Mouse (Mus musculus) heart, postnatal 0 days (tissue): ENCODE data around the gene Urod. TPM values are rescaled to one million over a fixed set of nuclear protein-coding genes. Genes with fewer than 3 reads are reported as not detected.

Experiments
- ATAC-seq: fragments of 200-750 bp; cut with Nextera tagmentation; 2 replicates; pipeline ENCODE4 v1.8.0; 2017; ENCODE audit warnings: low read depth, moderate number of reproducible peaks, moderate library complexity; ENCODE audit not compliant: insufficient read depth
- DNase-seq: peaks from one replicate; pipeline ENCODE4 v3.0.0-alpha.2; 2016; ENCODE audit warnings: low spot score
- H3K27ac ChIP-seq: fragments of 300-500 bp; sonication (generic); 2 replicates; pipeline ENCODE4 v1.5.1; 2014; ENCODE audit warnings: low read depth, mild to moderate bottlenecking
- H3K27me3 ChIP-seq: fragments of 300-500 bp; sonication (generic); 2 replicates; pipeline ENCODE4 v1.6.1; 2014; ENCODE audit warnings: low read length, mixed read lengths; ENCODE audit not compliant: control insufficient read depth, insufficient read depth
- H3K36me3 ChIP-seq: fragments of 300-500 bp; sonication (generic); replicated peaks from 2 replicates; pipeline ENCODE4 v1.6.1; 2014; ENCODE audit warnings: low read length, mixed read lengths; ENCODE audit not compliant: control insufficient read depth, insufficient read depth
- H3K4me1 ChIP-seq: fragments of 300-500 bp; sonication (generic); 2 replicates; pipeline ENCODE4 v1.6.1; 2014; ENCODE audit warnings: antibody characterized with exemption; ENCODE audit not compliant: control insufficient read depth, insufficient read depth
- H3K4me2 ChIP-seq: fragments of 300-500 bp; sonication (generic); 2 replicates; pipeline ENCODE4 v1.6.1; 2014; ENCODE audit warnings: low read depth, mild to moderate bottlenecking, low read length, moderate library complexity
- H3K4me3 ChIP-seq: fragments of 300-500 bp; sonication (generic); 2 replicates; pipeline ENCODE4 v1.5.1; 2014; ENCODE audit warnings: low read depth, low read length
- H3K9ac ChIP-seq: fragments of 300-500 bp; sonication (generic); replicated peaks from 2 replicates; pipeline ENCODE4 v1.6.1; 2014; ENCODE audit warnings: low read depth, low read length, mixed read lengths
- H3K9me3 ChIP-seq: fragments of 300-500 bp; sonication (generic); replicated peaks from 2 replicates; pipeline ENCODE4 v1.6.1; 2016; ENCODE audit warnings: low read length; ENCODE audit not compliant: control insufficient read depth
- CTCF ChIP-seq: IDR thresholded peaks from 2 replicates; pipeline ENCODE4 v1.5.1; 2016; ENCODE audit warnings: antibody characterized with exemption, control low read depth, low read depth
- EP300 ChIP-seq: IDR thresholded peaks from 2 replicates; pipeline ENCODE4 v1.6.1; 2016; ENCODE audit warnings: antibody characterized with exemption, low read depth
- WGBS: fragments of 180-500 bp; shearing (Covaris S2); extraction: QIAGEN DNeasy Blood & Tissue Kit; methylation state at CpG from one replicate; pipeline ENCODE4 v1.1.7; 2014; 5-methylcytosine and 5-hydroxymethylcytosine counted together
- polyA plus RNA-seq: library from polyadenylated mRNA; unstranded; fragments of >200 nt; fragmentation: Nextera tagmentation; extraction: Ambion mirVana; gene quantifications from 2 replicates; pipeline ENCODE4 v1.2.1, GENCODE M21; 2015
- total RNA-seq: library from RNA; depleted of rRNA; stranded (reverse); fragments of >200 nt; gene quantifications from 2 replicates; pipeline ENCODE4 v1.2.3, GENCODE M21; 2014; ENCODE audit warnings: low replicate concordance

Urod gene
- total and polyA plus RNA-seq, 2 experiments from 2014 or later = 103 to 110 TPM

- ATAC-seq (no peak), DNase-seq (peak; percentile 57)
- peaks cover 20% of the 10 kb centered on the region for H3K36me3 ChIP-seq
- H3K9ac ChIP-seq = no peak overlapping the region
- H3K27me3 ChIP-seq = no peaks in the 10 kb centered on the region
- TF ChIP-seq EP300 = no peak
- TF ChIP-seq CTCF = peak; percentile 94
- no peak overlapping the region for H3K27ac ChIP-seq
- H3K9me3 ChIP-seq = no peaks in the 10 kb centered on the region
- peaks cover 12% of the 10 kb centered on the region for H3K4me1 ChIP-seq
- no peak overlapping the region for H3K4me2 ChIP-seq
- no peak overlapping the region for H3K4me3 ChIP-seq
- 11% methylated on average over 7 of the region's 7 CpGs for WGBS
These were observed 2.8 kb downstream of the Urod start for GRCm38 (mm10) chr4:116991366-116991765.

- no peak overlapping the region for H3K4me2 ChIP-seq
- no peak for ATAC-seq
- H3K9ac ChIP-seq = no peak overlapping the region
- TF ChIP-seq EP300 = no peak
- no peak for TF ChIP-seq CTCF
- no peaks in the 10 kb centered on the region for H3K9me3 ChIP-seq
- no peak overlapping the region for H3K27ac ChIP-seq
- H3K4me1 ChIP-seq = peaks cover 4% of the 10 kb centered on the region
- peaks cover 20% of the 10 kb centered on the region for H3K36me3 ChIP-seq
- DNase-seq = no peak
- no peaks in the 10 kb centered on the region for H3K27me3 ChIP-seq
- H3K4me3 ChIP-seq = no peak overlapping the region
- 72% methylated on average over 6 of the region's 6 CpGs for WGBS
These were observed 4.5 kb downstream of the Urod start for GRCm38 (mm10) chr4:116989731-116990130.

GRCm38 (mm10) chr4:116987122-116987456, 7.1 kb downstream of the Urod start:
- WGBS = 59% methylated on average over 5 of the region's 5 CpGs
- no peaks in the 10 kb centered on the region for H3K9me3 ChIP-seq
- ATAC-seq (no peak), DNase-seq (no peak)
- peaks cover 16% of the 10 kb centered on the region for H3K36me3 ChIP-seq
- H3K9ac ChIP-seq = no peak overlapping the region
- H3K27me3 ChIP-seq = no peaks in the 10 kb centered on the region
- H3K4me2 ChIP-seq = no peak overlapping the region
- no peak overlapping the region for H3K4me3 ChIP-seq
- no peak overlapping the region for H3K27ac ChIP-seq
- TF ChIP-seq EP300 (no peak), CTCF (no peak)
- H3K4me1 ChIP-seq = no peaks in the 10 kb centered on the region

GRCm38 (mm10) chr4:116986400-116987121, 7.7 kb downstream of the Urod start:
- DNase-seq = peak; percentile 77
- peak; percentile 89 for ATAC-seq
- TF ChIP-seq EP300 (no peak), CTCF (peak; percentile 82)

GRCm38 (mm10) chr4:116985681-116986080, 8.5 kb downstream of the Urod start:
- no peak for DNase-seq
- H3K4me1 ChIP-seq = no peaks in the 10 kb centered on the region
- 75% methylated on average over 7 of the region's 7 CpGs for WGBS

More at GRCm38 (mm10) chr4:116986400-116987121, 7.7 kb downstream of the Urod start:
- 46% methylated on average over 17 of the region's 17 CpGs for WGBS
- H3K36me3 ChIP-seq = peaks cover 16% of the 10 kb centered on the region
- H3K27me3 ChIP-seq = no peaks in the 10 kb centered on the region
- H3K27ac ChIP-seq = no peak overlapping the region
- H3K4me1 ChIP-seq = no peaks in the 10 kb centered on the region
- H3K9me3 ChIP-seq = no peaks in the 10 kb centered on the region
- H3K9ac ChIP-seq = no peak overlapping the region
- no peak overlapping the region for H3K4me3 ChIP-seq
- H3K4me2 ChIP-seq = no peak overlapping the region

GRCm38 (mm10) chr4:116976503-116976902, 17.7 kb downstream of the Urod start:
- Histone ChIP-seq H3K9ac (no peak overlapping the region), H3K27ac (no peak overlapping the region), H3K4me2 (no peak overlapping the region), H3K36me3 (no peaks in the 10 kb centered on the region), H3K4me1 (no peaks in the 10 kb centered on the region), H3K9me3 (no peaks in the 10 kb centered on the region), H3K27me3 (no peaks in the 10 kb centered on the region), H3K4me3 (no peak overlapping the region)
- 0 out of 2 replicates have a peak, but pooled peaks have one; percentile 5 for TF ChIP-seq CTCF
- no peak for TF ChIP-seq EP300
- ATAC-seq (no peak), DNase-seq (no peak)
- WGBS = 59% methylated on average over 2 of the region's 2 CpGs

More at GRCm38 (mm10) chr4:116985681-116986080, 8.5 kb downstream of the Urod start:
- H3K9me3 ChIP-seq = no peaks in the 10 kb centered on the region
- no peak overlapping the region for H3K4me3 ChIP-seq
- no peak overlapping the region for H3K27ac ChIP-seq
- no peak for TF ChIP-seq EP300
- no peak for TF ChIP-seq CTCF
- peaks cover 10% of the 10 kb centered on the region for H3K36me3 ChIP-seq
- H3K9ac ChIP-seq = no peak overlapping the region
- ATAC-seq = no peak
- no peaks in the 10 kb centered on the region for H3K27me3 ChIP-seq
- no peak overlapping the region for H3K4me2 ChIP-seq
